Mouse (Mus musculus): ENCODE results near the gene Syt17. TPM values are rescaled to one million over a fixed set of nuclear protein-coding genes. Genes with fewer than 3 reads are reported as not detected.
A peak's percentile ranks its signal among the peaks of the same experiment; 100 is the strongest.

Syt17 gene
- polyA plus RNA-seq, 2 experiments, result 1.6 to 2.0 TPM

DNA sequence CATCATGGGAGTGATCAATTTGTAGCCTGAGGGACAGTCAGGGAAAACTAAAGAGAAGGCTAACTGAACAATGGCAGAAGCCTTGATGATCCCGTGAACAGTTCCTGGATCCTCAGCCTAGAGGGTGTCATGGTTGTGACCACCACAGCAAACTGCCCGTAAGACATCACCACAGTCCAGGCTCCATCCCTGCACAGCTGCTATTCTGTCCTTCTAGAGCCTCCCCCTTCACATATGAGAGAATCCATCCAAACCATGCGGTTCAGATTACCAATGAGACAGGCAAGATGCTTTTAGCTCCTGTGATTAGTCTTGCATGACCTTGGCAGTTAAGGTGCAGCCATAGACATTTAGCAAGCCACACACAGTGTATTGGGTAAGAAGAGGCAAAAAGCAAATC is 33.8 kb downstream of the Syt17 start:
- H3K27me3 ChIP-seq (ENCODE audit: control insufficient read depth, insufficient read depth, low read length), result no peaks in the 10 kb centered on the region
- no peak overlapping the region for H3K4me2 ChIP-seq (replicated peaks; ENCODE audit: low read depth, low read length, severe bottlenecking)
- no peaks in the 10 kb centered on the region for H3K9me3 ChIP-seq (ENCODE audit: control insufficient read depth, low read length)
- H3K4me1 ChIP-seq (ENCODE audit: control insufficient read depth, insufficient read depth, low read length), result no peaks in the 10 kb centered on the region
- H3K36me3 ChIP-seq (ENCODE audit: control insufficient read depth, insufficient read depth, low read length), result no peaks in the 10 kb centered on the region
- no peak overlapping the region for H3K27ac ChIP-seq (replicated peaks; ENCODE audit: low read depth, low read length)
- no peak for TF ChIP-seq POLR2A (IDR thresholded peaks at IDR 0.05; ENCODE audit: borderline replicate concordance, extremely low read depth, insufficient read depth, insufficient read length)
- H3K9ac ChIP-seq (ENCODE audit: low read depth, low read length, severe bottlenecking), result no peak overlapping the region
- H3K4me3 ChIP-seq (replicated peaks; ENCODE audit: low read length), result no peak overlapping the region
- DNase-seq (ENCODE audit: low spot score) (no peak), ATAC-seq (ENCODE audit: low FRiP score, low read depth) (no peak)
- WGBS, result 82% methylated on average over 3 of the region's 3 CpGs

DNA sequence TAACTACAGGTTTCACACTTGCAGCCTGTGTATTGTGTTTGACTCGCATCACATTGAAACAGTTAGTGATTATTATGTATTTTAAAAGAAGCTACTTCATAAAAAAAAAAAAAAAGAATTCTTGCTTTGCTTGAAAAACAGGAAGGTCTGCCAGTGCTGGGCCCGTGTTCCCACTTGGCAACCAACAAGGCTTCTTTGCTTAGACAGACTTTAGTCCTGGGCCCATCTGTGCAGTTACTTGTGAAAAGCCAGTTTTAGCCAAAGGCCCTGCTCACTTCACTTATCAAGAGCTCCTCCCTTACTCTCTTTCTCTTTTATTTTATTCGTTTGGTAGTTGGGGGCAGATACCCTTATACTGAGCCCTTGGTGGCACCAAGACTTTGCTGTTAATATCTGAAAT is 36.1 kb downstream of the Syt17 start:
- WGBS, result 63% methylated on average over 3 of the region's 3 CpGs
- no peaks in the 10 kb centered on the region for H3K27me3 ChIP-seq (ENCODE audit: control insufficient read depth, insufficient read depth, low read length)
- H3K27ac ChIP-seq (replicated peaks; ENCODE audit: low read depth, low read length), result no peak overlapping the region
- no peak overlapping the region for H3K4me3 ChIP-seq (replicated peaks; ENCODE audit: low read length)
- H3K36me3 ChIP-seq (ENCODE audit: control insufficient read depth, insufficient read depth, low read length), result no peaks in the 10 kb centered on the region
- no peak overlapping the region for H3K4me2 ChIP-seq (replicated peaks; ENCODE audit: low read depth, low read length, severe bottlenecking)
- no peak for TF ChIP-seq POLR2A (IDR thresholded peaks at IDR 0.05; ENCODE audit: borderline replicate concordance, extremely low read depth, insufficient read depth, insufficient read length)
- H3K9me3 ChIP-seq (ENCODE audit: control insufficient read depth, low read length), result no peaks in the 10 kb centered on the region
- ATAC-seq (ENCODE audit: low FRiP score, low read depth), result no peak
- H3K9ac ChIP-seq (ENCODE audit: low read depth, low read length, severe bottlenecking), result no peak overlapping the region
- no peak for DNase-seq (ENCODE audit: low spot score)
- H3K4me1 ChIP-seq (ENCODE audit: control insufficient read depth, insufficient read depth, low read length), result no peaks in the 10 kb centered on the region

DNA sequence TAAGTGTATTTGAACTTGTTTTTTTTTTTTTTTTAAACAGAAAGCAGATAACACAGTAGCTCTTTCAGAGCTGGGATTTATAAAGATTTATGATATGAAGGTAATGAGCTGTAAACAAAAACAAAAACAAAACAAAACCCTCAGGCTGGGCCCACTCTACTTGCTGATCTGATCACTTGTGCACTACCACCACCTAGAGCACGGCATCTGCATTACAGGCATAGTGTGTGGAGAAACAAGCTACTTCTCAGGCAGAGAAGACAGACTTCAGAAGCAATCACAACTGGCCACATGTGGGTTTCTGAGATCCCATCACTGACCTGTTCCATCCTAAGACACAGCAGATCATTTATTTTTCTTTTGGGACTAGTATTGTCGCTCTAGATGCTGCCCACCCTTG is 38.6 kb downstream of the Syt17 start:
- Histone ChIP-seq H3K4me3 (replicated peaks; ENCODE audit: low read length) (no peak overlapping the region), H3K36me3 (ENCODE audit: control insufficient read depth, insufficient read depth, low read length) (no peaks in the 10 kb centered on the region), H3K27ac (replicated peaks; ENCODE audit: low read depth, low read length) (no peak overlapping the region), H3K4me1 (ENCODE audit: control insufficient read depth, insufficient read depth, low read length) (no peaks in the 10 kb centered on the region), H3K9me3 (ENCODE audit: control insufficient read depth, low read length) (no peaks in the 10 kb centered on the region), H3K4me2 (replicated peaks; ENCODE audit: low read depth, low read length, severe bottlenecking) (no peak overlapping the region), H3K9ac (ENCODE audit: low read depth, low read length, severe bottlenecking) (no peak overlapping the region), H3K27me3 (ENCODE audit: control insufficient read depth, insufficient read depth, low read length) (no peaks in the 10 kb centered on the region)
- WGBS, result 32% methylated on average over 2 of the region's 2 CpGs
- no peak for TF ChIP-seq POLR2A (IDR thresholded peaks at IDR 0.05; ENCODE audit: borderline replicate concordance, extremely low read depth, insufficient read depth, insufficient read length)
- ATAC-seq (ENCODE audit: low FRiP score, low read depth) (no peak), DNase-seq (ENCODE audit: low spot score) (no peak)

DNA sequence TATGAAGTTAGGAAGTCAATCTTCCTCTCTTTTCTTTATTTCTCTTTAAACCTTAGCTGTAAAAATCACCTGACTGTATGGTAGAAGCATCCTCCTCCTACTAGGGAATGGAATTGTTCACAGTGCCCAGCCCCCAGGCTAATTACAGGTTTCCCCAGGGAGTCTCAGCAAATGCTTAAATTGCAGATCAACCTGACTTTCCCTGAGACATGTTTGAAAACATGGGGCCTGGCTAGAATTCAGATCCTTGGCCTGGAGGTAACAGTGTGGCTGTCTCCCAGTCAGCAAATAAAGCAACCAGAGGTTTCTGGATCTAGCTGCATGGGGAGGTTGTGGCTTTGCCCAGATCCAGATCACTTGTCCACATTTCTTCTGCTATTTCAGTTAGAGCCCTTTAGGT is 42.8 kb downstream of the Syt17 start:
- no peak for ATAC-seq (ENCODE audit: low FRiP score, low read depth)
- no peak overlapping the region for H3K4me3 ChIP-seq (replicated peaks; ENCODE audit: low read length)

DNA sequence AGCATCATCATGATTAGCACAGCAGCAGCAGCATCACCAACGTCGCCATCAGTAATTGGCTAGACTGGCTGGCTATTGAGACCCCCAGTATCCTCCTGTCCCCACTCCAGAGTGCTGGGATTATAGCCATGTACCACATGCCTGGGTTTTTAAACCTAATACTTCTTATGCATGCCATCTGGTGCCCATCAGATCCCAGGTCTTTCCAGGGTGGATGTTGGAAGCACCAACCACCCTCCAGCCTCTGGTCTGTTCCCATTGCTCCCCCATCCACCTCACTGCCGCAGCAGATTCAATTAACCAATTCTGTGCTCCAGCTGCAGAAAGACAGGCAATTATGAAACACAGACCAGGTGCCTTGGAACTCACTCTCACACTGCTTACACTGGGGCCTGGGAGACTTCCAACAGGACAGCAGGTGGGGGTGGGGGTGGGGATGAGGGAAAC is 45.4 kb downstream of the Syt17 start:
- no peak overlapping the region for H3K27ac ChIP-seq (replicated peaks; ENCODE audit: low read depth, low read length)

More for the DNA sequence above, 42.8 kb downstream of the Syt17 start:
- no peak overlapping the region for H3K9ac ChIP-seq (ENCODE audit: low read depth, low read length, severe bottlenecking)
- H3K4me1 ChIP-seq (ENCODE audit: control insufficient read depth, insufficient read depth, low read length), result peaks cover 5% of the 10 kb centered on the region; the same call in 1 of the 2 replicates
- no peak overlapping the region for H3K4me2 ChIP-seq (replicated peaks; ENCODE audit: low read depth, low read length, severe bottlenecking)
- TF ChIP-seq POLR2A (IDR thresholded peaks at IDR 0.05; ENCODE audit: borderline replicate concordance, extremely low read depth, insufficient read depth, insufficient read length), result no peak
- no peaks in the 10 kb centered on the region for H3K27me3 ChIP-seq (ENCODE audit: control insufficient read depth, insufficient read depth, low read length)
- no peak overlapping the region for H3K27ac ChIP-seq (replicated peaks; ENCODE audit: low read depth, low read length)
- no peaks in the 10 kb centered on the region for H3K36me3 ChIP-seq (ENCODE audit: control insufficient read depth, insufficient read depth, low read length)
- DNase-seq (ENCODE audit: low spot score), result no peak
- no peaks in the 10 kb centered on the region for H3K9me3 ChIP-seq (ENCODE audit: control insufficient read depth, low read length)

DNA sequence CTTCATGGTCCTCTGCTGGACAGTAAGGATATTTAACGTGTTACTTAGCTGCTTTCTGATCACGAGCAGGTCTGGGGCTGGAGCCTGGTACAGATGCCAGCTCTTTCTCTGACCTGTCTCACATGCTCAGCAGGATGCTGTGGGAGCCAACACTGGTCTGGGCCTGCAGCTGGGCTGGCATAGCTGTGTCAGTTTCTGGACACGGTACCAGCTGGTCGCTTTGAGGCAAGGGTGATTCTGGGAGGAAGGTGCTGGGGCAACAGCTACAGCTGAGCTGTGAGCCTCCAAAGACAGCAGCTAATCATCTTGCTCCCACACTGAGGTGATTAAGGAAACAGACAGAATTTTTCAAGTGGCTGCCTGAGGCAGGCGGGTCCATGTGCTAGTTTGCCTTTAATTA is 46.1 kb downstream of the Syt17 start:
- ATAC-seq (ENCODE audit: low FRiP score, low read depth) (no peak), DNase-seq (ENCODE audit: low spot score) (no peak)
- Histone ChIP-seq H3K27me3 (ENCODE audit: control insufficient read depth, insufficient read depth, low read length) (no peaks in the 10 kb centered on the region), H3K4me2 (replicated peaks; ENCODE audit: low read depth, low read length, severe bottlenecking) (no peak overlapping the region), H3K27ac (replicated peaks; ENCODE audit: low read depth, low read length) (no peak overlapping the region), H3K4me1 (ENCODE audit: control insufficient read depth, insufficient read depth, low read length) (peaks cover 5% of the 10 kb centered on the region; the same call in 1 of the 2 replicates), H3K36me3 (ENCODE audit: control insufficient read depth, insufficient read depth, low read length) (no peaks in the 10 kb centered on the region), H3K4me3 (replicated peaks; ENCODE audit: low read length) (no peak overlapping the region), H3K9me3 (ENCODE audit: control insufficient read depth, low read length) (no peaks in the 10 kb centered on the region), H3K9ac (ENCODE audit: low read depth, low read length, severe bottlenecking) (no peak overlapping the region)
- no peak for TF ChIP-seq POLR2A (IDR thresholded peaks at IDR 0.05; ENCODE audit: borderline replicate concordance, extremely low read depth, insufficient read depth, insufficient read length)
- 15% methylated on average over 5 of the region's 5 CpGs for WGBS

More for the DNA sequence above, 45.4 kb downstream of the Syt17 start:
- Histone ChIP-seq H3K4me2 (replicated peaks; ENCODE audit: low read depth, low read length, severe bottlenecking) (no peak overlapping the region), H3K27me3 (ENCODE audit: control insufficient read depth, insufficient read depth, low read length) (no peaks in the 10 kb centered on the region), H3K9ac (ENCODE audit: low read depth, low read length, severe bottlenecking) (no peak overlapping the region), H3K4me3 (replicated peaks; ENCODE audit: low read length) (no peak overlapping the region), H3K4me1 (ENCODE audit: control insufficient read depth, insufficient read depth, low read length) (peaks cover 5% of the 10 kb centered on the region; the same call in 1 of the 2 replicates), H3K9me3 (ENCODE audit: control insufficient read depth, low read length) (no peaks in the 10 kb centered on the region), H3K36me3 (ENCODE audit: control insufficient read depth, insufficient read depth, low read length) (no peaks in the 10 kb centered on the region)
- ATAC-seq (ENCODE audit: low FRiP score, low read depth) (peak; percentile 37; the same call in 1 of the 2 replicates), DNase-seq (ENCODE audit: low spot score) (peak; percentile 39)
- WGBS, result 9% methylated on average over 3 of the region's 3 CpGs
- no peak for TF ChIP-seq POLR2A (IDR thresholded peaks at IDR 0.05; ENCODE audit: borderline replicate concordance, extremely low read depth, insufficient read depth, insufficient read length)

Measured in limb, embryonic 14.5 days (tissue).